Mouse (Mus musculus) layer of hippocampus, postnatal 10 days (tissue): ENCODE measurements around the gene Vegfd. TPM values are rescaled to one million over a fixed set of nuclear protein-coding genes. Genes with fewer than 3 reads are reported as not detected.

ENCODE experiments used
- DNase-seq, 2 experiments: peaks; one replicate each; pipeline ENCODE4 v3.0.0; 2021; ENCODE audit warnings: low spot score in 2 of 2
- long read RNA-seq: library from polyadenylated mRNA; stranded (forward); transcript quantifications from one replicate; pipeline ENCODE4 v2.0.0, GENCODE M21; 2023
- total RNA-seq, 2 experiments: library from RNA; stranded (reverse); gene quantifications; 2 replicates each; pipeline ENCODE4 v1.2.3; 2021

The Vegfd gene
- 1 to 10 TPM; 2.2 to 2.8 TPM for total RNA-seq
- long read RNA-seq, partial matches to known transcripts = 5 of 5 reads
- long read RNA-seq, other reads (novel, unspliced or antisense) = 0 of 5 reads

GRCm38 (mm10) chrX:164373081-164373480 lies at the start of gene Vegfd:
Vegfd (plus strand) TSS chrX:164373378.
- peak; percentile 6 to 16 for DNase-seq

GRCm38 (mm10) chrX:164323391-164323913 lies 49.7 kb upstream of the Vegfd start:
- DNase-seq = no peak

GRCm38 (mm10) chrX:164330351-164330750 lies 42.8 kb upstream of the Vegfd start:
- DNase-seq = no peak

DNA sequence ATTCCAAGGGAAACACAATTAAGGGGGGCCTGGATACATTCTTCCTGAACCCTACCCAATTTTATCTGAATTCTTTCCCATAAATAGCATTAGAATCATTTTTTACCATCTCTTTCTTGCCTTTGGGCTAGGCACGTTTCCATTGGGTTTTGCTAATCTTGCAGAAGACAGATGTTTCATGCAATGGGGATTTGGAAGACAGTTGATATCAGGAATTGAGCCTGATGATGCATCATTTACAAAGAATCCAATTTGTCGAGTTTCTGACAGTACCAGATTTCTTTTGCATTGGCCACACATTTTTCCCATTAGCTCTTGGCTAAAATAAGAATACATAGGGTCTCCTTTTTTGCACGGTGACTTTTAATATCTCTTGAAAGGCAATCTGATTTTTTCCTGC lies 42.4 kb upstream of the Vegfd start:
- no peak for DNase-seq

GRCm38 (mm10) chrX:164338591-164338990 lies 34.6 kb upstream of the Vegfd start:
- DNase-seq = no peak

DNA sequence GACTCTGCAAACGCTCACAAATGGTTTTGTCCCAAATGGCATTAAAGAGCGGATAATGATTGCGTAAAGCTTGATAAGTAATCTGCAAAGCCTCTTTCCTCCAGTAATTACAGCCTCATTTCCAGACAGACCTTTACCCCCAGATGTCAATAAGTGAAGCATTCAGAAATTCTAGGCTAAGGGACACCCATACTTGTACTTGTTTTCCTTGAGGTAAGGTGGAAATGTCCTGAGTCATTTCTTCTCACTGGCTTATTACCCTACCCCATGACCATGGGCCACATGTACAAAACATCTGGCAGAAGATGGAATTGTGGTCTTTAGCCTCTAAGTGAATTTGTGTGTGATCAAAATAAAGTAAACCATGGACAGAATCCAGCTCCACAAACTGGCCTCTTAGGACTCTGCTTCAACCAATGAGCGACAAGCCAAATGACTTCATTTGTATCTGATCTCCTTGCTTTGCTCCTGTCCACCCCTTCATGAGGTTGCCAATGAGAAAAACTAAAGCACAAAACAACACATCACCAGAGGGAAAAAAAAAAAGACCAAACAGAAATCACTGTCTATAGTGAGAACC lies 27.7 kb upstream of the Vegfd start:
- DNase-seq = no peak

DNA sequence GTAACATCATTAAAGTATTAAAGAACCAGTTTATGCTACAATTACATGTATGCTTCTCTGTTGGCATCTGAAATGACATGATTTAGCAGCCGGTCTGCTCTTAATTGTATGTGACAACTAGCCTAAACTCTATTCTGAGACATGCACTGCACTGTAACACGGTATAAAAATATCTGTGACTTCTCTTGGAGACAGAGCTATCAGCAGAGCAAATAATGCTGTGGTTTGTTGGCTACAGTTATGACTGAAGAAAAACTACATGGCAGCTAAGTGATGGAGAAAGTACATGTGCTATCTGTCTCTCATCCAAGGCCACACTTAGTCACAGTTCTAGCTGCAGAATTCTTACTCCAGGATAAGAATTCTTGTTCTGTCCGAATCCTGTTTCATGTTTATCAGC lies 24.2 kb upstream of the Vegfd start:
- DNase-seq = no peak

DNA sequence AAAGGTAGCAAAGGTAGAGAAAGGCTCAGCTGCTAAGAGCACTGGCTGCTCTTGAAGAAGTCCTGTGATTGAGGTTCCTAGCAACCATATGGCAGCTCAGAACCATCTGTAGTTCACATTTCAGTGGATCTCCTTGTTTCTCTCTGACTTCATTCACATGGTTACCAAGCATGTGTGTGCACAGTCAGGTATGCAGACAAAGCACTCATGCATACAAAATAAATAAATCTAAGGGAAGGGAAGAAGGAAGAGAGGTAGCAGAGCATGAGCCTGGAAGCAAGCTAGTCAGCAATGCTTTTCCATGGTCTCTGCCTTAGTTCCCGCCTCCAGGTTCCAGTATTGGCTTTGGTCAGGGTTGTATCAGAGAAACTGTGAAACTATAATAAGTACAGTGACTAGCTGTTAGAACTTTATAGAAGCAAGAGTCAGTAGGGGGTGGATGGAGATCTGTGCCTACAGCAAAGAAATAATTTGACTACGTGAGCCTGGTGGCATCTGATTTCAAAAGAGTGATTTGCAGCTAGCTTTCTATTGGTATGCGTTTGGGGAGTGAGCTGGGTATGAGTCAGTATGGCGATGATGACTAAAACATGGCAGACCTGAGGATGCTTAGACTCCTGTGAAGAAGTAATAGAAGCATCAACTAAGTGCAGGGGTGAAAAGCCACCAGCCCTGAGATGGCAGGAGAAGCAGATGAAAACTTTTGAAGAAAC lies 7.9 kb upstream of the Vegfd start:
- DNase-seq = no peak

DNA sequence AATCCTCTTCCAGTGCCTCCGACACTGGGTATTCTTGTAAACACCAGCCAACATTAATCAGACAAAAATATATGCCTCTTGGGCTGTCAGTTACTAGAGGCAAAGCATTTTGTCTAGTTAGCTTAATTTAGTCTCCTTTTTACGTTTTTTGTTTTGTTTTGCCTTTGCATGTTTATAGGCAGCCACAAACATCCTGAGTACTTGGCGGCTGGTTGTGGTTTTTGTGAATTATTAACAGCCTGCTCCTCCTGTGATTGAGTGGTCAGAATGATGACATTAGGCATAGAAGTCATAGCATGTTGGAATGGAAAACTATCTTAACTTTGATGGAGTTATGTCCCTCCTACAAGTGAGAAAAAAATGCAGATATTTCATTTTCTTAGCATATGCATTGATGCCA lies 2.6 kb upstream of the Vegfd start:
- no peak for DNase-seq

DNA sequence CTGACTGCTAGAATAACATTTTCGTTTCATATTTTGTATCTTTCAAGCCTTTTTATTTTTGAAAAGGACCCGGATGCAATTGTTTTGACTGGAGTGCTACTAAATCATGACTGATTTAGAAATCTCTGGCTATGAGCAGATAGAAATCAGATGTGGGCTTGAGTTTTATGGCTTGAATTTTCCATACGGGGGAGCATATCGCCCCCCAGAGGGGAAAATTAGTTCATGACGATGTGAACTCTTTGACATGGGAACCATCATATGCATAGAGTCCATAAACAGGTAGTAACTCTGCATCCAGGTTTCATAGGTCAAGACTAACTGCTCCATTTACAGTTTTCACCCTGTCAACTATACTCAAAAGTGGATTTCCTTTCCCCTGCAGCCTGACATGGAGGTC lies 1.4 kb downstream of the Vegfd start:
- DNase-seq = no peak

GRCm38 (mm10) chrX:164379721-164380120 lies 6.5 kb downstream of the Vegfd start:
- no peak for DNase-seq

DNA sequence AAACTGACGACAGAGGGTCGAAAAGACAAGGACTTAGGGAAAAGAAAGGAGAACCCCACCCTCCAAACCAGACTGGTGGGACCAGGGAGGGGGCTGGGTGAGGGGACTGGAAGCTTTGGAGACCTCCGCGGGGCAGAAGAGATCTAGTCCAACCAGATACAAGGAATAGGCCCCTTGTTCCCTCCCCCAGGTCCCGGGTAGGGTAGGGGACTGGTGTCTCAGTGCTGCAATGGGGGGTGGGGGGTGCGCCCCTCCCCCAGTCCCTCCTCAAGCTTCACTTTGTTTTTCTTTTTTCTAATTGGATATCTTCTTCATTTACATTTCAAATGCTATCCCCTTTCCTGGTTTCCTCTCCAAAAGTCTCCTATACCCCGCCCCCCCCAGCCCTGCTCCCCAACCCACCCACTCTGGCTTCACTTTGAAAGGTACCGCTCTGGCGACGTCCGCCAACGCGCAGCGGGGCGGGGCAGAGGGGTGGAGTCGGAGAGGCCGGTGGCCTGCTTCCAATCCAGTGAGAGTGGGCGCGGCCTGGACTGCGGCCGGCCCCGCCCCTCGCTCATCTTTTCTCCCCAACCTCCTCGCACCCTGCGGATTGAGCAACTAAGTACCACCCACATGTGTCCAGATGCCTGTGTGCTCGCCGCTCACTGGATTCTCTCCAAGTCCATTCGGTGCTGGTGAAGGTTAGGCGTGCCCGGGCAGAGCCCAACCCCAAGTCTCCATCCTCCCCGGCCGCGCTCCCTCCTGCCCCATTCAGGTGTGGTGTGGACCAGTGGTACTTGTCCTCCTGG lies 8.6 kb downstream of the Vegfd start:
- peak; percentile 37 to 71 for DNase-seq

DNA sequence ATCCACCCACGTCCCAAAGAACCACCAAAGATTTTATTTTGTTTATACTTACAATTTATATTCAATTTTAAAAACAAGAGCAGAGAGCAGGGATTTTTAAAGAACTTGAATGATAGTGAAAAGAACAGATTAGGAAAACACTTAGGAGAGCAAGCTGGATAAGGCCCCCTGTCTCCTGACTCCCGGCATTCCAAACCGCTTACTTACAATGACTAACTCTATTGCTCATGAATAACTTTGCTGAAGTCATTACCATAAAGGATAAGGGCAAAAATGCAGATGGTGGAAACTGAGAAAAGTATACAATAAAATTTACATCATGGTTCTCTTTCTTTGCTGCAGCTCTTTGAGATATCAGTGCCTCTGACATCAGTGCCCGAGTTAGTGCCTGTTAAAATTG lies 20.9 kb downstream of the Vegfd start:
- DNase-seq = no peak

GRCm38 (mm10) chrX:164398456-164398855 lies 25.3 kb downstream of the Vegfd start:
- DNase-seq = no peak

- DNase-seq = no peak
These were observed 32.0 kb downstream of the Vegfd start for GRCm38 (mm10) chrX:164405080-164405649.

DNA sequence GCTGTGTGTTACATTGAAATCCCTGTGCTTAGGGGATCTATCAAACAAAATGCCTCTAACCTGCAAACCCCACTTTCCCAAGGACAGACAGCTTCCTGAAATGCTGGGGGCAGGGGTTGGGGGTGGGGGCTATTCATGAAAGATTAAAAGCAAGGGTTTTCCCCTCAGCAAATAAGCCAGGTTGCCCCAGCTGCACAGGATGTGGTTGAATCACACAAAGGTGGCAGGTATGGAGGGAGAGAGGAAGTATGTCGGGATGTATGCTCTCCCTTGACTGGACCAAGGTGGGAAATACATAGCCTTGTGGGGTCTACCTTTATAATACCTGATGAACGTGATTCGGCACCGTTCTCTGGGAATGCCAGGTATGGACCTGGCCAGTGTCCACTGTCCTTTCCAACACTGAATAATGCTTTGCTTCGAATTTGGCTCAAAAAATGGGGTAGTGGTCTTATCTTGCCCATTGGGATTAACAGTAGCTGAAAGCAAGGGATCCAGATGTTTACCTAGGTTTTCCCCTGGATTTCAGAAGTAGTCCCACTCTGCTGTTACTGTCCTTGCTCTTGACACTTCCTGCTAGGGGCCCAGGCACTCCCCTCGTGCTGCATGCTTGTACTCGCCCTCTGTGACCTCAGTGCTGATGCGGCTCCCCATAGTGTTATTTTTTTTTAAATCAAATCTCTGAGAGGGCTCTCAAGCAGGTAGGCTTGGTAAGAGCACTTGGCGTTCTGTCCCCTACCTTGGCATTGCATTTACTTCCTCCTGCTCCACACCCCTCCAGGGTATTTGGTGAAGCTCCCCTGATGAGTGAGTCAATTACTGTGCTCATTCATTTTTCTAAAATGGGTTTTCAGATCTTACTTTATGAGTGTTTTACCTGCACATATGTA lies 33.2 kb downstream of the Vegfd start:
- DNase-seq = no peak

DNA sequence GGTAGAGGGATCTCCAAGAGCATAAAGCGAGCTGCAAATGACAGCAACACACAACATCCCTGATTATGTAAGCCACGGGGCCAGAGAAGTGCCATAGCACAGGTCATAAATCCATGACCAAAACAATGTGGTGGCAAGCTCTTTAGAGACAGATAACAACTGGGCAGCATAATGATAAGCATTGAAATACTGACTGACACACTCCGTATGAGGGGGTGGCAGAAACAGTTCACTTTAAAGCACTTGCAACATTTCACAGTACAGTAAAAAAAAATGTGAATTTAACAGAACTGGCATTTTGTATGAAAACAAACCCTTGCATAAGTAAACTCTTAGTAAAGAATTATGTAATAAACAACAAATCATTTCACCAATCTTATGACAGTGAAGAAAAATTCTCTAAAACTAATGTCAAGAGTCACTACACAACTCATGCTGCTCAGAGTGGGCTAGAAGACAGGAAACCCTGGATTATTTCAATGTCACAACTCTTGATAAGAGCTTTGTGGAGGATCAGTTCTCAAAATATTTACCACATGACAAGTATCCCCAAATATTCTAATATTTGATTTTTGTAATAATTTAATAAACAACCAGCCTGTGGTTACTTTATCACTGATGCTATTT lies 35.2 kb downstream of the Vegfd start:
- DNase-seq = no peak

GRCm38 (mm10) chrX:164410562-164410961 lies 37.4 kb downstream of the Vegfd start:
- DNase-seq = no peak

DNA sequence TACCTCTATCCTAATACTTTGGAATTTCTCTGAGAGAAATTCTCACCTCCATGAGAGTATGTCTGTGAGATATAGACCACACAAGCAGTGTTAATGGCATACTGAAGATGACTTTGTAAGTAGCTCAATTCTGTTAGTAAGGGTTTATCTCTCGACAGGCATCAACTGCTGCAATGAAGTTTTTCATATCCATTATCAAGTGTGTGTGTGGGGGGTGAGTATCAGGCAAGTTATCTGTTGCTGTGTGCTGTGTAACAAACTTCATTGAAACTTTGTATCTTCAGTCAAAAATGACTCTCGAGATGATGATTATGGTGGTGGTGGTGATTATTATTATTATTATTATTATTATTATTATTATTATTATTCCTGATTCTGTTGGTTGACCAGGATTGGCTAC lies 43.6 kb downstream of the Vegfd start:
- no peak for DNase-seq

DNA sequence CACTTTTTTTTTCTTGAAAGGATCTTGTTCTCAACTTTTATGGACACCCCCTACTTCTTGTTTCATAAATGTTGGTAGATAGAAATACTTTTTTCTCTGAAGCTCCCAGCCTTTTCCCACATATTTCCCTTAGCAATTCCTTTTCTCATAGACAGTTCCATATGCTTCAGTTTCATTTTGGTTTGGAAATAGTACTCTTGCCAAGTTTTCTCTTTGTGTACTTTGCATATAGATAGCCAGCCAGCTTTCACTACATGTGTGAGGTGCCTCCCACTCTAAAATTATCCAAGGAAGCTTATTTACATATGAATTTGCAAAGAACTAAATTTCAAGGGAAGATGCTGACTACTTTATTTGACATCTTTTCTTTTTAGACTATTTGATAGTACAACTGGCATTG lies 44.8 kb downstream of the Vegfd start:
- no peak for DNase-seq
